Mouse (Mus musculus): Measurements from ENCODE around the gene Mrpl53. TPM values are rescaled to one million over a fixed set of nuclear protein-coding genes. Genes with fewer than 3 reads are reported as not detected.

Gene Mrpl53
- total and polyA plus RNA-seq, 3 experiments: 17.5 to 51.2 (median 28.5) TPM

- H3K4me3 ChIP-seq (ENCODE audit: low read depth, low read length): no peak overlapping the region
- H3K4me1 ChIP-seq (ENCODE audit: insufficient read depth, low read depth, low read length): peaks cover 55% of the 10 kb centered on the region
- H3K9me3 ChIP-seq (replicated peaks): no peaks in the 10 kb centered on the region
- no peak for ATAC-seq (ENCODE audit: extremely low read depth, insufficient number of reproducible peaks, low FRiP score, poor library complexity, severe bottlenecking)
- TF ChIP-seq GATA1 (IDR thresholded peaks at IDR 0.05; ENCODE audit: borderline replicate concordance, low read length) (no peak), GATA2 (IDR thresholded peaks at IDR 0.05; ENCODE audit: borderline replicate concordance, low read depth, low read length) (no peak), POLR2AphosphoS5 (IDR thresholded peaks at IDR 0.05; ENCODE audit: insufficient replicate concordance, low read depth, low read length) (no peak), TAL1 (conservative IDR thresholded peaks at IDR 0.05; ENCODE audit: low read depth, low read length) (no peak), CTCF (IDR thresholded peaks at IDR 0.05; ENCODE audit: low read depth, low read length) (no peak)
- DNase-seq (ENCODE audit: low spot score): no peak
- H3K36me3 ChIP-seq (replicated peaks): peaks cover 10% of the 10 kb centered on the region
- no peaks in the 10 kb centered on the region; the same call in 1 of the 2 replicates for H3K27me3 ChIP-seq (ENCODE audit: insufficient read depth, low read length)
Measured at GRCm38 (mm10) chr6:83134226-83134625, 25.4 kb downstream of the Mrpl53 start.

- Histone ChIP-seq H3K36me3 (replicated peaks) (peaks cover 12% of the 10 kb centered on the region), H3K9me3 (replicated peaks) (no peaks in the 10 kb centered on the region), H3K4me1 (ENCODE audit: insufficient read depth, low read depth, low read length) (peaks cover 55% of the 10 kb centered on the region), H3K4me3 (ENCODE audit: low read depth, low read length) (0 out of 2 replicates have a peak within 1 kb of the TSS, but pooled peaks have one; percentile 74), H3K27me3 (ENCODE audit: insufficient read depth, low read length) (peaks cover 2% of the 10 kb centered on the region; the same call in 1 of the 2 replicates)
- no peak for DNase-seq (ENCODE audit: low spot score)
- ATAC-seq (ENCODE audit: extremely low read depth, insufficient number of reproducible peaks, low FRiP score, poor library complexity, severe bottlenecking): no peak
- TF ChIP-seq POLR2AphosphoS5 (IDR thresholded peaks at IDR 0.05; ENCODE audit: insufficient replicate concordance, low read depth, low read length): no peak
- no peak for TF ChIP-seq GATA2 (IDR thresholded peaks at IDR 0.05; ENCODE audit: borderline replicate concordance, low read depth, low read length)
- TF ChIP-seq TAL1 (conservative IDR thresholded peaks at IDR 0.05; ENCODE audit: low read depth, low read length): no peak
- no peak for TF ChIP-seq CTCF (IDR thresholded peaks at IDR 0.05; ENCODE audit: low read depth, low read length)
- no peak for TF ChIP-seq GATA1 (IDR thresholded peaks at IDR 0.05; ENCODE audit: borderline replicate concordance, low read length)
Measured at GRCm38 (mm10) chr6:83134951-83135513, 26.2 kb downstream of the Mrpl53 start, which contains the start of gene Rtkn. Gene Rtkn, plus strand, starts transcription at chr6:83135463.

- Histone ChIP-seq H3K9me3 (replicated peaks) (no peaks in the 10 kb centered on the region), H3K27me3 (ENCODE audit: insufficient read depth, low read length) (peaks cover 3% of the 10 kb centered on the region; the same call in 1 of the 2 replicates), H3K4me3 (ENCODE audit: low read depth, low read length) (no peak overlapping the region), H3K4me1 (ENCODE audit: insufficient read depth, low read depth, low read length) (peaks cover 55% of the 10 kb centered on the region), H3K36me3 (replicated peaks) (peaks cover 12% of the 10 kb centered on the region)
- DNase-seq (ENCODE audit: low spot score) (no peak), ATAC-seq (ENCODE audit: extremely low read depth, insufficient number of reproducible peaks, low FRiP score, poor library complexity, severe bottlenecking) (no peak)
- no peak for TF ChIP-seq GATA1 (IDR thresholded peaks at IDR 0.05; ENCODE audit: borderline replicate concordance, low read length)
- TF ChIP-seq CTCF (IDR thresholded peaks at IDR 0.05; ENCODE audit: low read depth, low read length): no peak
- no peak for TF ChIP-seq POLR2AphosphoS5 (IDR thresholded peaks at IDR 0.05; ENCODE audit: insufficient replicate concordance, low read depth, low read length)
Measured at GRCm38 (mm10) chr6:83135571-83136161, 26.8 kb downstream of the Mrpl53 start.

GRCm38 (mm10) chr6:83136291-83136880 lies 27.5 kb downstream of the Mrpl53 start:
- peaks cover 3% of the 10 kb centered on the region; the same call in 1 of the 2 replicates for H3K27me3 ChIP-seq (ENCODE audit: insufficient read depth, low read length)
- TF ChIP-seq CTCF (IDR thresholded peaks at IDR 0.05; ENCODE audit: low read depth, low read length): no peak
- no peak for TF ChIP-seq TAL1 (conservative IDR thresholded peaks at IDR 0.05; ENCODE audit: low read depth, low read length)
- no peak for TF ChIP-seq GATA1 (IDR thresholded peaks at IDR 0.05; ENCODE audit: borderline replicate concordance, low read length)
- no peak for TF ChIP-seq GATA2 (IDR thresholded peaks at IDR 0.05; ENCODE audit: borderline replicate concordance, low read depth, low read length)
- no peak for TF ChIP-seq POLR2AphosphoS5 (IDR thresholded peaks at IDR 0.05; ENCODE audit: insufficient replicate concordance, low read depth, low read length)
- peaks cover 51% of the 10 kb centered on the region for H3K4me1 ChIP-seq (ENCODE audit: insufficient read depth, low read depth, low read length)
- no peak for DNase-seq (ENCODE audit: low spot score)
- peaks cover 12% of the 10 kb centered on the region for H3K36me3 ChIP-seq (replicated peaks)
- ATAC-seq (ENCODE audit: extremely low read depth, insufficient number of reproducible peaks, low FRiP score, poor library complexity, severe bottlenecking): no peak
- no peaks in the 10 kb centered on the region for H3K9me3 ChIP-seq (replicated peaks)
- H3K4me3 ChIP-seq (ENCODE audit: low read depth, low read length): peak overlapping the region; percentile 74

GRCm38 (mm10) chr6:83136881-83137575 lies 28.2 kb downstream of the Mrpl53 start:
- Histone ChIP-seq H3K27me3 (ENCODE audit: insufficient read depth, low read length) (peaks cover 3% of the 10 kb centered on the region; the same call in 1 of the 2 replicates), H3K9me3 (replicated peaks) (no peaks in the 10 kb centered on the region), H3K36me3 (replicated peaks) (peaks cover 12% of the 10 kb centered on the region), H3K4me3 (ENCODE audit: low read depth, low read length) (peak overlapping the region; percentile 74), H3K4me1 (ENCODE audit: insufficient read depth, low read depth, low read length) (peaks cover 46% of the 10 kb centered on the region)
- peak; percentile 74 for DNase-seq (ENCODE audit: low spot score)
- ATAC-seq (ENCODE audit: extremely low read depth, insufficient number of reproducible peaks, low FRiP score, poor library complexity, severe bottlenecking): peak; percentile 51
- TF ChIP-seq GATA2 (IDR thresholded peaks at IDR 0.05; ENCODE audit: borderline replicate concordance, low read depth, low read length): no peak
- no peak for TF ChIP-seq CTCF (IDR thresholded peaks at IDR 0.05; ENCODE audit: low read depth, low read length)
- TF ChIP-seq TAL1 (conservative IDR thresholded peaks at IDR 0.05; ENCODE audit: low read depth, low read length): no peak
- no peak for TF ChIP-seq GATA1 (IDR thresholded peaks at IDR 0.05; ENCODE audit: borderline replicate concordance, low read length)
- no peak for TF ChIP-seq POLR2AphosphoS5 (IDR thresholded peaks at IDR 0.05; ENCODE audit: insufficient replicate concordance, low read depth, low read length)

GRCm38 (mm10) chr6:83137576-83137950 lies 28.7 kb downstream of the Mrpl53 start:
- peak; percentile 74 for DNase-seq (ENCODE audit: low spot score)
- Histone ChIP-seq H3K27me3 (ENCODE audit: insufficient read depth, low read length) (peaks cover 7% of the 10 kb centered on the region; the same call in 1 of the 2 replicates), H3K36me3 (replicated peaks) (peaks cover 12% of the 10 kb centered on the region), H3K4me3 (ENCODE audit: low read depth, low read length) (peak overlapping the region; percentile 74), H3K4me1 (ENCODE audit: insufficient read depth, low read depth, low read length) (peaks cover 48% of the 10 kb centered on the region), H3K9me3 (replicated peaks) (no peaks in the 10 kb centered on the region)
- peak; percentile 56 for ATAC-seq (ENCODE audit: extremely low read depth, insufficient number of reproducible peaks, low FRiP score, poor library complexity, severe bottlenecking)
- TF ChIP-seq POLR2AphosphoS5 (IDR thresholded peaks at IDR 0.05; ENCODE audit: insufficient replicate concordance, low read depth, low read length): no peak
- no peak for TF ChIP-seq GATA1 (IDR thresholded peaks at IDR 0.05; ENCODE audit: borderline replicate concordance, low read length)
- no peak for TF ChIP-seq CTCF (IDR thresholded peaks at IDR 0.05; ENCODE audit: low read depth, low read length)
- TF ChIP-seq GATA2 (IDR thresholded peaks at IDR 0.05; ENCODE audit: borderline replicate concordance, low read depth, low read length): no peak
- no peak for TF ChIP-seq TAL1 (conservative IDR thresholded peaks at IDR 0.05; ENCODE audit: low read depth, low read length)
